In genomic region chr14:15128157-15128556, GRCm38 (mm10) we compare ENCODE assay signal across 19 mouse cellular contexts.
A peak's percentile ranks its signal among the peaks of the same experiment; 100 is the strongest.
DNase-seq lines count a peak whose midpoint lies in the region; ATAC-seq and TF ChIP-seq lines count a peak whose summit lies in the region.
"Had no signal": no experiment of that assay in that cellular context is flagged by ENCODE, and none has a peak within 500 bp of the region (broad histone marks: within the 10 kb centered on the region; RNA-seq: fewer than 3 reads in every experiment).

No protein-coding gene starts in this region.

- no peak overlapping the region for H3K9ac ChIP-seq in forebrain, postnatal 0 days
- no peak overlapping the region for H3K9ac ChIP-seq in forebrain, embryonic 12.5 days
- H3K9ac ChIP-seq in midbrain, postnatal 0 days (replicated peaks; ENCODE audit: low read length, poor library complexity, severe bottlenecking): no peak overlapping the region
- H3K9ac ChIP-seq in midbrain, embryonic 16.5 days (ENCODE audit: low read depth, low read length): no peak overlapping the region

- peak; percentile 51; the same call in 1 of the 2 replicates for ATAC-seq in forebrain, postnatal 0 days
- ATAC-seq in forebrain, embryonic 12.5 days (ENCODE audit: low FRiP score): no peak
- peak; percentile 58; the same call in 1 of the 2 replicates for ATAC-seq in midbrain, postnatal 0 days (ENCODE audit: low FRiP score)
- ATAC-seq in midbrain, embryonic 16.5 days: no peak
- ATAC-seq: activated CD4-positive, CD25-positive, alpha-beta regulatory T cell, adult 4 months; CD4-positive, CD25-positive, alpha-beta regulatory T cell, adult 4 months; Patski had no signal

- H3K9me3 ChIP-seq in forebrain, postnatal 0 days (ENCODE audit: low read length): no peaks in the 10 kb centered on the region
- H3K9me3 ChIP-seq in forebrain, embryonic 12.5 days: no peaks in the 10 kb centered on the region
- H3K9me3 ChIP-seq in midbrain, postnatal 0 days (ENCODE audit: low read length): no peaks in the 10 kb centered on the region
- H3K9me3 ChIP-seq in midbrain, embryonic 16.5 days (replicated peaks; ENCODE audit: control insufficient read depth, low read length, poor library complexity, severe bottlenecking): no peaks in the 10 kb centered on the region
- H3K9me3 ChIP-seq: G1E had no signal

- H3K4me2 ChIP-seq in forebrain, postnatal 0 days (ENCODE audit: low read depth): no peak overlapping the region
- H3K4me2 ChIP-seq in forebrain, embryonic 12.5 days: no peak overlapping the region
- no peak overlapping the region for H3K4me2 ChIP-seq in midbrain, postnatal 0 days (ENCODE audit: low read depth, low read length, poor library complexity, severe bottlenecking)
- no peak overlapping the region for H3K4me2 ChIP-seq in midbrain, embryonic 16.5 days (ENCODE audit: low read length)

- no peak overlapping the region for H3K4me3 ChIP-seq in forebrain, postnatal 0 days (ENCODE audit: low read depth, low read length)
- no peak overlapping the region for H3K4me3 ChIP-seq in forebrain, embryonic 12.5 days (replicated peaks)
- no peak overlapping the region for H3K4me3 ChIP-seq in midbrain, postnatal 0 days (ENCODE audit: low read depth, low read length)
- H3K4me3 ChIP-seq in midbrain, embryonic 16.5 days (ENCODE audit: low read depth, low read length): no peak overlapping the region

- DNase-seq in forebrain, postnatal 0 days: no peak
- DNase-seq in midbrain, postnatal 0 days (ENCODE audit: low spot score): no peak
- DNase-seq: adrenal gland, adult 2 months; adrenal gland, adult 8-10 months; adrenal gland, postnatal 10 days; adrenal gland, postnatal 14 days; adrenal gland, postnatal 25 days; adrenal gland, postnatal 36 days; B cell, adult 2 months; cerebellum, adult 11 months; cerebellum, adult 11-12 months; cerebellum, adult 18-20 months had no signal

- no peak overlapping the region for H3K27ac ChIP-seq in forebrain, postnatal 0 days (ENCODE audit: low read depth, low read length)
- H3K27ac ChIP-seq in forebrain, embryonic 12.5 days: no peak overlapping the region
- no peak overlapping the region for H3K27ac ChIP-seq in midbrain, postnatal 0 days (ENCODE audit: low read depth, low read length)
- H3K27ac ChIP-seq in midbrain, embryonic 16.5 days (ENCODE audit: low read length): no peak overlapping the region

- TF ChIP-seq CTCF in forebrain, postnatal 0 days (IDR thresholded peaks at IDR 0.05; ENCODE audit: low read depth): no peak
- TF ChIP-seq CTCF in midbrain, postnatal 0 days (IDR thresholded peaks at IDR 0.05): no peak

- WGBS in forebrain, postnatal 0 days: 71% methylated on average over 3 of the region's 3 CpGs
- WGBS in forebrain, embryonic 12.5 days: 85% methylated on average over 3 of the region's 3 CpGs
- 64% methylated on average over 3 of the region's 3 CpGs for WGBS in midbrain, postnatal 0 days
- 79% methylated on average over 3 of the region's 3 CpGs for WGBS in midbrain, embryonic 16.5 days

- H3K27me3 ChIP-seq in forebrain, postnatal 0 days (ENCODE audit: insufficient read depth, low read length): no peaks in the 10 kb centered on the region
- H3K27me3 ChIP-seq in forebrain, embryonic 12.5 days: no peaks in the 10 kb centered on the region
- no peaks in the 10 kb centered on the region for H3K27me3 ChIP-seq in midbrain, postnatal 0 days (ENCODE audit: insufficient read depth, low read length)
- H3K27me3 ChIP-seq in midbrain, embryonic 16.5 days (ENCODE audit: control insufficient read depth, insufficient read depth, low read depth, low read length): no peaks in the 10 kb centered on the region
- H3K27me3 ChIP-seq: CH12.LX, Patski had no signal

- no peaks in the 10 kb centered on the region for H3K4me1 ChIP-seq in forebrain, postnatal 0 days (ENCODE audit: insufficient read depth)
- no peaks in the 10 kb centered on the region for H3K4me1 ChIP-seq in forebrain, embryonic 12.5 days
- H3K4me1 ChIP-seq in midbrain, postnatal 0 days (ENCODE audit: insufficient read depth, low read length): no peaks in the 10 kb centered on the region
- no peaks in the 10 kb centered on the region for H3K4me1 ChIP-seq in midbrain, embryonic 16.5 days (ENCODE audit: control insufficient read depth, insufficient read depth, low read length)

- no peaks in the 10 kb centered on the region for H3K36me3 ChIP-seq in forebrain, postnatal 0 days (ENCODE audit: insufficient read depth)
- no peaks in the 10 kb centered on the region for H3K36me3 ChIP-seq in forebrain, embryonic 12.5 days (replicated peaks)
- no peaks in the 10 kb centered on the region for H3K36me3 ChIP-seq in midbrain, postnatal 0 days (ENCODE audit: insufficient read depth, low read length)
- H3K36me3 ChIP-seq in midbrain, embryonic 16.5 days (ENCODE audit: control insufficient read depth, insufficient read depth, low read length): no peaks in the 10 kb centered on the region
- H3K36me3 ChIP-seq: G1E had no signal

Comparison
In these comparisons a context has a peak if more than half of its experiments do, and no peak if none do; other contexts are left out.
1. ATAC-seq: peak in forebrain, postnatal 0 days (single experiment) and midbrain, postnatal 0 days (single experiment); none in forebrain, embryonic 12.5 days (single experiment) and midbrain, embryonic 16.5 days (single experiment).